In genomic region chr6:52385044-52385443, GRCm38 (mm10) we compare ENCODE assay signal across 25 mouse cellular contexts.
DNase-seq lines count a peak whose midpoint lies in the region; ATAC-seq and TF ChIP-seq lines count a peak whose summit lies in the region.
"Had no signal": no experiment of that assay in that cellular context is flagged by ENCODE, and none has a peak within 500 bp of the region (broad histone marks: within the 10 kb centered on the region; RNA-seq: fewer than 3 reads in every experiment).

No protein-coding gene starts in this region.

- intact Hi-C loops in gastrocnemius, adult 2 months (cut with DNase I), result no loop called here

- peak; percentile 17 for DNase-seq in gastrocnemius, adult 2 months
- DNase-seq in gastrocnemius, postnatal 25 days, result no peak
- no peak for DNase-seq in Patski (ENCODE audit: low read depth, low spot score)
- no peak for DNase-seq in thymus, adult 2 months
- DNase-seq: cerebellum, adult 9-11 months; gastrocnemius, postnatal 36 days; heart, postnatal 14 days; kidney, adult 2 months; kidney, postnatal 36 days; liver, embryonic 13.5 days; lung, adult 18-20 months; lung, postnatal 36 days; right cerebral cortex, postnatal 14 days; thymus, postnatal 25 days had no signal

- POLR2A ChIA-PET in Patski (lab: Charles Lee), result no interaction called here

- no peak overlapping the region for H3K9ac ChIP-seq in midbrain, embryonic 15.5 days
- H3K9ac ChIP-seq: hindbrain, embryonic 15.5 days; limb, embryonic 15.5 days; liver, embryonic 13.5 days; midbrain, embryonic 12.5 days had no signal

- no peak for ATAC-seq in Patski
- ATAC-seq in megakaryocyte progenitor cell, adult 5-6 weeks (replicated peaks; ENCODE audit: poor library complexity), result peak; percentile 50
- ATAC-seq in midbrain, embryonic 15.5 days (replicated peaks), result no peak
- ATAC-seq: forebrain, embryonic 14.5 days had no signal

- in situ Hi-C loops in Patski (cut with MboI; ENCODE audit: low pct_unique_long_range_greater_than_20kb), result no loop called here

- H3K9me3 ChIP-seq in midbrain, embryonic 15.5 days, result no peaks in the 10 kb centered on the region; the same call in 1 of the 2 replicates
- H3K9me3 ChIP-seq: hindbrain, embryonic 15.5 days; limb, embryonic 10.5 days; limb, embryonic 15.5 days; liver, embryonic 13.5 days; midbrain, embryonic 12.5 days had no signal

- no peaks in the 10 kb centered on the region for H3K4me1 ChIP-seq in brown adipose tissue, adult 24 weeks (ENCODE audit: control insufficient read depth, insufficient read depth, insufficient read length, low read length)
- no peaks in the 10 kb centered on the region for H3K4me1 ChIP-seq in thymus, adult 2 months (replicated peaks; ENCODE audit: control insufficient read depth, insufficient read depth, low read length)
- no peaks in the 10 kb centered on the region for H3K4me1 ChIP-seq in midbrain, embryonic 15.5 days
- H3K4me1 ChIP-seq: hindbrain, embryonic 10.5 days; hindbrain, embryonic 15.5 days; limb, embryonic 10.5 days; limb, embryonic 15.5 days; liver, embryonic 13.5 days; megakaryocyte, embryonic 14.5 days; midbrain, embryonic 12.5 days had no signal

- H3K27ac ChIP-seq in gastrocnemius, adult 2 months, result no peak overlapping the region
- H3K27ac ChIP-seq in brown adipose tissue, adult 24 weeks (replicated peaks; ENCODE audit: low read depth, low read length), result peak overlapping the region; percentile 85
- no peak overlapping the region for H3K27ac ChIP-seq in thymus, adult 2 months (ENCODE audit: control insufficient read depth, insufficient read depth, low read length)
- no peak overlapping the region for H3K27ac ChIP-seq in midbrain, embryonic 15.5 days
- H3K27ac ChIP-seq: hindbrain, embryonic 10.5 days; hindbrain, embryonic 15.5 days; limb, embryonic 10.5 days; limb, embryonic 15.5 days; liver, embryonic 13.5 days; midbrain, embryonic 12.5 days had no signal

- no peak overlapping the region for H3K4me3 ChIP-seq in gastrocnemius, adult 2 months
- H3K4me3 ChIP-seq in brown adipose tissue, adult 24 weeks (ENCODE audit: insufficient read depth, low read depth, low read length), result no peak overlapping the region
- H3K4me3 ChIP-seq in thymus, adult 2 months (ENCODE audit: control insufficient read depth, insufficient read depth, low read length), result no peak overlapping the region
- H3K4me3 ChIP-seq in midbrain, embryonic 15.5 days, result no peak overlapping the region
- H3K4me3 ChIP-seq: hindbrain, embryonic 10.5 days; hindbrain, embryonic 15.5 days; limb, embryonic 10.5 days; limb, embryonic 15.5 days; liver, embryonic 13.5 days; megakaryocyte, embryonic 14.5 days; midbrain, embryonic 12.5 days had no signal

- H3K36me3 ChIP-seq in thymus, adult 2 months (ENCODE audit: control insufficient read depth, insufficient read depth, low read length), result no peaks in the 10 kb centered on the region
- no peaks in the 10 kb centered on the region for H3K36me3 ChIP-seq in midbrain, embryonic 15.5 days (replicated peaks)
- H3K36me3 ChIP-seq: hindbrain, embryonic 10.5 days; hindbrain, embryonic 15.5 days; limb, embryonic 10.5 days; limb, embryonic 15.5 days; liver, embryonic 13.5 days; midbrain, embryonic 12.5 days had no signal

- H3K27me3 ChIP-seq in Patski, result no peaks in the 10 kb centered on the region
- H3K27me3 ChIP-seq in thymus, adult 2 months (ENCODE audit: control insufficient read depth, insufficient read depth, low read length), result no peaks in the 10 kb centered on the region
- H3K27me3 ChIP-seq in midbrain, embryonic 15.5 days (replicated peaks), result no peaks in the 10 kb centered on the region
- H3K27me3 ChIP-seq: CH12.LX; hindbrain, embryonic 15.5 days; limb, embryonic 15.5 days; liver, embryonic 13.5 days; midbrain, embryonic 12.5 days had no signal

- 91% methylated on average over 2 of the region's 2 CpGs for WGBS in thymus, adult 2 months
- WGBS in midbrain, embryonic 15.5 days, result 89% methylated on average over 2 of the region's 2 CpGs

- TF ChIP-seq CTCF in gastrocnemius, adult 2 months (IDR thresholded peaks at IDR 0.05), result no peak
- TF ChIP-seq CTCF in Patski (IDR thresholded peaks at IDR 0.05), result peak; percentile 9
- no peak for TF ChIP-seq CTCF in thymus, adult 2 months (IDR thresholded peaks at IDR 0.05; ENCODE audit: borderline replicate concordance, control insufficient read depth, extremely low read depth, insufficient read depth, low read length, poor library complexity)

- CTCF ChIA-PET in Patski (lab: Charles Lee), result no interaction called here

- H3K4me2 ChIP-seq in midbrain, embryonic 15.5 days, result no peak overlapping the region
- H3K4me2 ChIP-seq: hindbrain, embryonic 15.5 days; limb, embryonic 15.5 days; liver, embryonic 13.5 days; midbrain, embryonic 12.5 days had no signal

- TF ChIP-seq POLR2A in thymus, adult 2 months (IDR thresholded peaks at IDR 0.05; ENCODE audit: control insufficient read depth, extremely low read depth, insufficient read depth, low read length, poor library complexity), result no peak
